Mouse (Mus musculus): ENCODE results near the gene Cadps. TPM values are rescaled to one million over a fixed set of nuclear protein-coding genes. Genes with fewer than 3 reads are reported as not detected.
"Not testable (repeated sequence)": the region's sequence is repeated elsewhere in the genome, so short reads cannot be mapped to it uniquely, and the experiment has no call there.

Gene Cadps
- polyA plus RNA-seq, 1 experiment from 2014 or later = 0.01 TPM

DNA sequence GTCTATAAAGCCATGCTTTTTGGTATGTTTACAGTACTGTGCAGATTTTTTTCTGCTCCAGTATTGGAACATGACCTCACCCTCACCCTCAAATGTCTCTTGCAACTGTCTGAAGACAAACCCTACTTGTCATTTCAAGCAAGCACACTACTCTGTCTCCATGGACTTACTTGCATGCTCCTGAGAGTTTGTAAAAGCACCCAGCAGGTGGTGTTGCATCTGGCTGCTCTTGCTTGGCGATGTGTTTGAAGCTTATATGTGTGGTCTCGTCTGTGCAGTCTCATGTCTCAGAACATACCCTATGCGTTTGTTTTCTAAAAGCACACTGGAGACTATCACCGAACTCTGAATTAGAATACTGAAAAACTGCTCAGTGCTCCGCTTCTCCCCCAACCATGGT is 241.2 kb downstream of the Cadps start:
- no peak for ATAC-seq (ENCODE audit: insufficient read depth)
- Histone ChIP-seq H3K9me3 (replicated peaks) (no peaks in the 10 kb centered on the region), H3K4me2 (no peak overlapping the region), H3K27ac (replicated peaks) (no peak overlapping the region), H3K9ac (no peak overlapping the region), H3K27me3 (no peaks in the 10 kb centered on the region), H3K36me3 (replicated peaks) (no peaks in the 10 kb centered on the region), H3K4me3 (replicated peaks) (no peak overlapping the region), H3K4me1 (replicated peaks) (no peaks in the 10 kb centered on the region)
- WGBS (ENCODE audit: insufficient replicate concordance) = 73% methylated on average over 5 of the region's 5 CpGs

DNA sequence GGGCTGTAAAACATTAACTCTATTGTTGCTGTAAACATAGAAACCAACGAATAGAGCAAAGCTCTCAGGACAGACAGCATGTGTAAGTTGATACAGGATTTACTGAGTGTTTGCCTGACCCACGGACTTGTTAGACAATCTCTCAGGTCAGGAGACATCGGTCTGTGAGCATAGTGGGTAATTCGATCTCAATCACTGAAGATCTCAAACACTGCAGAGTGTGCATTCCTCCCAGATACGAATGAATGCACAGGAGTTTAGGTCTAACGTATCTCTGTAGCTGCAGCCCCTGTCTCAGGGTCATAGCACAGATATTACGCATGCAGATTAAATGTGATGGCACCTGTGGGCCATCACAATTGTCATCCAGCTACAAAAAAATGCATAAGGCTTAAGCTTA is 242.1 kb downstream of the Cadps start:
- H3K4me3 ChIP-seq (replicated peaks) = no peak overlapping the region
- no peak overlapping the region for H3K4me2 ChIP-seq
- ATAC-seq (ENCODE audit: insufficient read depth) = no peak
- no peaks in the 10 kb centered on the region for H3K9me3 ChIP-seq (replicated peaks)
- no peaks in the 10 kb centered on the region for H3K4me1 ChIP-seq (replicated peaks)
- 41% methylated on average over 7 of the region's 7 CpGs for WGBS (ENCODE audit: insufficient replicate concordance)
- no peak overlapping the region for H3K27ac ChIP-seq (replicated peaks)
- H3K9ac ChIP-seq = no peak overlapping the region
- H3K27me3 ChIP-seq = no peaks in the 10 kb centered on the region
- no peaks in the 10 kb centered on the region for H3K36me3 ChIP-seq (replicated peaks)

DNA sequence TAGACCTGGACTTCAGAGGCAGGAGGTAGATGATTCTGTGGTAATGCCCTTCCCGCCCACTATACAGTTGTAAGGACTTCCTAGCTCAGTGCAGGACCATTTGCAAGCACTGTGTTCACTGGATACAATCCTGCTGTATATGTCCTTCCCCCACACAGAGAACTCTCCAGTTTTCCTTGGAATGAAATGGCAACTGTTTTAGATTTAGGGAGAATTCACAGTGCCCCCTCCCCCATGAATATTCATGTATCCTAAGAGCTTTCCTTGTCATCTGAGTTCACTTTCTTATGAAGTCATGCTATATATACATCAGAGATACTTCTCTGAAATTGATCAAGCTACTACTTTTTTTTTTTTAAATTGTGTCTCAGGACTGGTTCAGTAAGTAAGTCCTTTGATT is 244.7 kb downstream of the Cadps start:
- H3K27me3 ChIP-seq = no peaks in the 10 kb centered on the region
- no peak for ATAC-seq (ENCODE audit: insufficient read depth)
- no peaks in the 10 kb centered on the region for H3K4me1 ChIP-seq (replicated peaks)
- H3K27ac ChIP-seq (replicated peaks) = no peak overlapping the region
- H3K4me3 ChIP-seq (replicated peaks) = no peak overlapping the region
- no peak overlapping the region for H3K4me2 ChIP-seq
- no peak overlapping the region for H3K9ac ChIP-seq
- H3K36me3 ChIP-seq (replicated peaks) = no peaks in the 10 kb centered on the region
- 45% methylated on average over 1 of the region's 1 CpGs for WGBS (ENCODE audit: insufficient replicate concordance)
- H3K9me3 ChIP-seq (replicated peaks) = no peaks in the 10 kb centered on the region

DNA sequence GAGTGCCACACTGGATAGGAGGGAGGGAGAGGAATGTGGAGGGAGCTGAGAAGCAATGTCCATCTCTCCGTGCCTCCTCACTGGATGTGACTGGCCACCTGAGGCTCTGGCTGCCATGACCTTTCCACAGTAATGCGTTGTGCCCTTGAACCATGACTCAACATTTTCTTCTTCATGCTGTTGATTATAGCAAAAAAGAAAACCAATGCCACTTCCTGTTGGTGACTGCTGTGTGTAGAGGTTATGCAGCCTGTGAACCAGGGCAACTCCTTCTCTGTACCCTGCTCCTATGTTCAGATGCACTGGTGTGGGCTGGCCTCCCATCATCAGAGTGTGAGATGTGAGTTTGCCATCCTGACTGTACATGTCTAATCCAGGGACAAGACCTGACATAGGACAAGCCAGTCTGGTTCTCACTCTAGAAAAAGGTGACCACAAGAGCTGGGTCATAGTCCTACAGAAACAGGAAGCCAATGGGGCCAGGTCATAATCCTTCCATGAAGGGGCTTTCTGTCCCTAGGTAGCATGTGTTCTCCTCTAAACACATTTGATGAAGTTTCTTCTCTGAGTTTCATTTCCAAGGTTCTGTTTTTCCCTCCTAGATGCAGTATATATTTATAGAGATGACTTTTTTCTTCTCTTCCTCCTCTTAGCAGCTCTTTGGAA is 245.3 kb downstream of the Cadps start:
- ATAC-seq (ENCODE audit: insufficient read depth) = no peak
- no peak overlapping the region for H3K4me3 ChIP-seq (replicated peaks)
- H3K4me2 ChIP-seq = no peak overlapping the region
- 34% methylated on average over 2 of the region's 2 CpGs for WGBS (ENCODE audit: insufficient replicate concordance)
- H3K36me3 ChIP-seq (replicated peaks) = no peaks in the 10 kb centered on the region
- H3K27ac ChIP-seq (replicated peaks) = no peak overlapping the region
- H3K9me3 ChIP-seq (replicated peaks) = no peaks in the 10 kb centered on the region
- H3K9ac ChIP-seq = no peak overlapping the region
- no peaks in the 10 kb centered on the region for H3K4me1 ChIP-seq (replicated peaks)
- H3K27me3 ChIP-seq = no peaks in the 10 kb centered on the region

DNA sequence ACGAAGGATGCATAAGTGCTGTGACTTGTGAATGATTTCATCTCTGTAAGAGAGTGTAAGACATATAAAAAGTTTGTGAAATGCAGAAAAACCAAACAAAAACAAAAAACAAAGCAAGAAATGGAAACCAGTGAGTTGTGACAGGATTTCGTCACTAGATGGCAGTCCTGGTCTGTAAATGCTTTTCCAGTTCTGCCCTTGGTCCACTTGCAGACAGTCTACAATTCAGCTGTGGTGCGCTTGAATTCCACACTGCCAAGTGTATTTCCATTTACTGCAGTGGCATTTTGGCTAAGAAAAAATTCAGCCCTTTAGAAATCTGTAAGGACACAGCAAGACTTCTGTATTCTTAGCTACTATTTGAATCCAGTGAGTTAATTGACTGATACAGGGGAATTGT is 247.8 kb downstream of the Cadps start:
- H3K9me3 ChIP-seq (replicated peaks) = no peaks in the 10 kb centered on the region
- WGBS (ENCODE audit: insufficient replicate concordance) = 18% methylated on average over 3 of the region's 3 CpGs
- no peak overlapping the region for H3K9ac ChIP-seq

DNA sequence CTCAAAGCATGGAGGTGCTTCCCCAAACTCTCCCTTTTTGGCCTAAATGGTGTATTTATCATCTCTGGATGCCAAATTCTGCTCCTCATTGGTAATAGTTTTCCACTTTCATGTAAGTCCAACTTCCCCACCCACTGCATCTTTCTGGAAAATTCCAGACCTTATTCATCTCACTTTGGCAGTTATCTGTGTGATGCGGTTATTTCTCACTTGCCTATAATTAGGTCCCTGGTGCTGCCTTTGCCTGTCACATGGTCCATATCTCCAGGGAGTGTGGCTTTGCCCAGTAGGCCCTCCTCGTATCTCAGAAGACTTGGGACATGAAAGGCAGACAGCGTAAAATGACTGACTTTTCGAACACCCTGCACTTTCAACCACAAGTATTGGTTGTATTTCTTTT is 248.5 kb downstream of the Cadps start:
- Histone ChIP-seq H3K36me3 (replicated peaks) (no peaks in the 10 kb centered on the region), H3K9me3 (replicated peaks) (no peaks in the 10 kb centered on the region), H3K4me1 (replicated peaks) (no peaks in the 10 kb centered on the region), H3K4me3 (replicated peaks) (no peak overlapping the region), H3K27ac (replicated peaks) (no peak overlapping the region), H3K4me2 (no peak overlapping the region), H3K9ac (no peak overlapping the region), H3K27me3 (no peaks in the 10 kb centered on the region)
- WGBS (ENCODE audit: insufficient replicate concordance) = 63% methylated on average over 4 of the region's 4 CpGs
- ATAC-seq (ENCODE audit: insufficient read depth) = no peak

More for the DNA sequence above, 247.8 kb downstream of the Cadps start:
- H3K4me2 ChIP-seq = no peak overlapping the region
- no peak overlapping the region for H3K27ac ChIP-seq (replicated peaks)
- no peaks in the 10 kb centered on the region for H3K27me3 ChIP-seq
- H3K4me1 ChIP-seq (replicated peaks) = no peaks in the 10 kb centered on the region
- no peak for ATAC-seq (ENCODE audit: insufficient read depth)
- no peaks in the 10 kb centered on the region for H3K36me3 ChIP-seq (replicated peaks)
- no peak overlapping the region for H3K4me3 ChIP-seq (replicated peaks)

DNA sequence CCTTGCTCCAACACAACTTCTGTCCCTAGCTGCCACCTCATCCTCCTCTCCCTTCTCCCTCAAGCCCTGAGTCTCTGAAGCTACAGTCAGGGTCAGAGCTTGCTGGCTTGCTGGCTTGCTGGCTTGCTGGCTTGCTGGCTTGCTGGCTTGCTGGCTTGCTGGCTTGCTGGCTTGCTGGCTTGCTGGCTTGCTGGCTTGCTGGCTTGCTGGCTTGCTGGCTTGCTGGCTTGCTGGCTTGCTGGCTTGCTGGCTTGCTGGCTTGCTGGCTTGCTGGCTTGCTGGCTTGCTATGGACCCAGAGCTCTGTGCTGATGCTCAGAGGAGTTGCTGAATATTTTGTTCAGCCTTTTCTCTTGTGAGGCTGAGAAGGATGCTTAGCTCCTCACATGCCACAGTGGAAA is 261.1 kb downstream of the Cadps start:
- not testable (repeated sequence) for H3K27ac ChIP-seq (replicated peaks); H3K9me3 ChIP-seq (replicated peaks); ATAC-seq (ENCODE audit: insufficient read depth)

DNA sequence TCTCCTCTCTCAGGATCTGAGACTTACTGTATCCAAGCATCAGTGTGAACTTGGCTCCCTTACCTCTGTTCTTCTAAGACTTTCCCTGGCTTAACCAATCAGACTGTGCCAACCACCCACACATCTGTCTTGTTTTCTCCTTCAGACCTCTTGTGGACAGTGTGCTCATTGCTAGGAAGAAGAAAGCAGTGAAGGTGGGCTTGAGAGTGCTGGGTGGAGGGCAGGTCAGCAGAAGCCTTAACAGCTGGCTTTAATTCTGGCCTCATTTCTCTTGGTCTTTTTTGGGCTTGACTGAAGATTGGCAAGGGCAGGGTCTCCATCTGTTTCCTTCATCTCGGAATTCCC is 262.7 kb downstream of the Cadps start:
- no peaks in the 10 kb centered on the region for H3K4me1 ChIP-seq (replicated peaks)
- H3K9me3 ChIP-seq (replicated peaks) = no peaks in the 10 kb centered on the region
- ATAC-seq (ENCODE audit: insufficient read depth) = no peak
- H3K36me3 ChIP-seq (replicated peaks) = no peaks in the 10 kb centered on the region
- H3K27ac ChIP-seq (replicated peaks) = no peak overlapping the region
- 47% methylated on average over 1 of the region's 1 CpGs for WGBS (ENCODE audit: insufficient replicate concordance)
- no peak overlapping the region for H3K4me2 ChIP-seq
- no peak overlapping the region for H3K9ac ChIP-seq
- no peak overlapping the region for H3K4me3 ChIP-seq (replicated peaks)
- H3K27me3 ChIP-seq = no peaks in the 10 kb centered on the region

More for the DNA sequence above, 261.1 kb downstream of the Cadps start:
- not testable (repeated sequence) for H3K9ac ChIP-seq; H3K27me3 ChIP-seq; H3K36me3 ChIP-seq (replicated peaks); H3K4me1 ChIP-seq (replicated peaks); H3K4me2 ChIP-seq; H3K4me3 ChIP-seq (replicated peaks)

DNA sequence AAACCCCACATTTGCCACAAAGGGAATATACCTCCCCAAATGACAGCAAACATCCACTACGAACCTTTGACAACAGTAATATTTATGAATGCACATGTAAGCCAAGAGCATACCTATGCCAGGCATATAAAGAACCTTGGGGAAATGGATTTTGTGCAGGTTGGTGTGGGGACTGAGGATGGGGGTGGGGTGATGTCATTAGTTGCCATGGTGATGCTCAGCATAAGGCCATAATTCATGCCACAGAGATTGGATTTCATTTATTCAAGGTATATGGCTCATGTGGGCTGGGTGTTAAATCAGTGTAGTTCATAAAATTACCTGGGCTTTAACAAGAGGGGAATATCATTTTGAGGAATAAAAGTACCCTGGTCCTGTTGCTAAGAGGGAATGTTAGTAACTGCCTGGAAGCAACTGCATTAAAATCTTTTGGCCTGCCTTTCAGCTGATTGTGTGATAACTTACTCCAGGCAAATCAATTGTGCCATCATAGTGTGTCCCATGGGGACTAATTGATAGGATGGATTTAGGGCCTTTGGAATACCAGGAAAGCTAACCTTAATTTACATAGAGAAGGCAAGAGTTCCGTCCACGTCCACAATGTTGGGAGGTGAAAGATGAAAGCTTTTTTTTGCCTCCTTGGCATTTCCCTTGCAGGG is 263.2 kb downstream of the Cadps start:
- no peak for ATAC-seq (ENCODE audit: insufficient read depth)
- no peaks in the 10 kb centered on the region for H3K27me3 ChIP-seq
- no peak overlapping the region for H3K9ac ChIP-seq
- no peak overlapping the region for H3K4me2 ChIP-seq
- no peaks in the 10 kb centered on the region for H3K36me3 ChIP-seq (replicated peaks)
- no peaks in the 10 kb centered on the region for H3K9me3 ChIP-seq (replicated peaks)
- no peak overlapping the region for H3K4me3 ChIP-seq (replicated peaks)
- H3K4me1 ChIP-seq (replicated peaks) = no peaks in the 10 kb centered on the region
- WGBS (ENCODE audit: insufficient replicate concordance) = 55% methylated on average over 3 of the region's 3 CpGs
- H3K27ac ChIP-seq (replicated peaks) = no peak overlapping the region

DNA sequence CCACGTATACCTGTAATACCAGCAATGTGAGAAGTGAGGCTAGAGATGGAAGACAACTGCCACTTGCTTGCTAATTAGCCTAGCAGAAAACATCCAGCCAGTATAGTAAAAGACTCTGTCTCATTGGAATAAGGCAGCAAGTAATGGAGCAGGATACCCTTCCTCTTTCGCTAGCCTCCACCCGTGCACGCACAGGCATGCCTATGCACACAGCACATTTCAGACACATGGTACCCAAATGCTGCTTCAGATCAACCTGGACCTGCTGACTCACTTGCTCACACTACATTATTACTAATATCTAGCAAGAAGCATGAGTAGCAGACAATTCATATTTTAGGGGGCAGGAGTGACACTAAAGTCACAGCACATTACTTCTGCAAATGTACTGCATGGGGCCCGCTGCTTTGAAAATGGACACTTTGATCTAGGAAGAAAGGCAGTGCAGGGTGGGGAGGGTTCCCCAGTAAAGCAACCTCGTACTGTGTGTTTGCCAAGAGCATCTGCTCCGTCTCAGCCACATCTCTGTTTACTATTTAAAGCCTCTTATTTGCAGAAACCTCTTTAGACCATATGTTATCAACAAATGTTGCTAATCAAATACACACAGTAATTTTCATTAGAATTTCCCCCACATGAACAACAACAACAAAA is 263.8 kb downstream of the Cadps start:
- WGBS (ENCODE audit: insufficient replicate concordance) = 57% methylated on average over 7 of the region's 7 CpGs
- Histone ChIP-seq H3K9ac (no peak overlapping the region), H3K27me3 (no peaks in the 10 kb centered on the region), H3K9me3 (replicated peaks) (no peaks in the 10 kb centered on the region), H3K27ac (replicated peaks) (no peak overlapping the region), H3K36me3 (replicated peaks) (no peaks in the 10 kb centered on the region), H3K4me1 (replicated peaks) (no peaks in the 10 kb centered on the region), H3K4me2 (no peak overlapping the region), H3K4me3 (replicated peaks) (no peak overlapping the region)
- ATAC-seq (ENCODE audit: insufficient read depth) = no peak

DNA sequence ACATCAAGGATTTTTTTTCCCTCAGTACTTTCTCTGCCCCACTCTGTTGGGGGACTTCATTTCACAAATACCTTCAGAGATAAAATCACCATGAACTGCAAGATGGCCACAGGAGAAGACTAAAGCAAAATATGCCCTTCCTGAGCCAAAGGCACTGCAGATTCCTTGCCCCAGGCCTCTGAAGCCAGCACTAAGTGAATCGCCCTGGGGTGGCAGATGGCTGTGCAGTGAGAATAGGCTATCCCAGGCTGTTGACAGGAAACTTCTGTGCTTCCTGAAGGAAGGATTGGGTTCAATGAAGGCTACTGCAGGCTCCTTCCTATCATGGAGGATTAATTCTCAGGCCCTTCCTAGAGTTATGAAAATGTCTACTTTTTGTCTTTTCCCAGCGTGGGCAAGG is 268.4 kb downstream of the Cadps start:
- H3K27ac ChIP-seq (replicated peaks) = no peak overlapping the region
- ATAC-seq (ENCODE audit: insufficient read depth) = no peak
- H3K9me3 ChIP-seq (replicated peaks) = no peaks in the 10 kb centered on the region
- H3K27me3 ChIP-seq = no peaks in the 10 kb centered on the region
- no peak overlapping the region for H3K4me3 ChIP-seq (replicated peaks)
- H3K4me1 ChIP-seq (replicated peaks) = no peaks in the 10 kb centered on the region
- 26% methylated on average over 2 of the region's 2 CpGs for WGBS (ENCODE audit: insufficient replicate concordance)
- no peaks in the 10 kb centered on the region for H3K36me3 ChIP-seq (replicated peaks)
- no peak overlapping the region for H3K4me2 ChIP-seq
- no peak overlapping the region for H3K9ac ChIP-seq

Measured in liver, embryonic 15.5 days (tissue).